Mouse (Mus musculus) megakaryocyte, embryonic 14.5 days (primary cell): Measurements from ENCODE around the gene Rad51.

Experiments used
- FLI1 ChIP-seq: IDR thresholded peaks from 2 replicates; pipeline ENCODE4 v1.6.1; 2012; ENCODE audit warnings: low read length, inconsistent platforms, mixed read lengths
- GATA1 ChIP-seq: IDR thresholded peaks from 3 replicates; pipeline ENCODE4 v1.6.1; 2012; ENCODE audit warnings: mixed read lengths, low read length, inconsistent platforms, borderline replicate concordance

- TF ChIP-seq GATA1: no peak
- TF ChIP-seq FLI1: no peak
These were observed 6.0 kb upstream of the Rad51 start for GRCm38 (mm10) chr2:119106583-119106982.
